Mouse (Mus musculus): ENCODE data around the gene Med13l. TPM values are rescaled to one million over a fixed set of nuclear protein-coding genes. Genes with fewer than 3 reads are reported as not detected.

Med13l gene
- total and polyA plus RNA-seq, 3 experiments = 2.0 to 11.0 (median 10.1) TPM

DNA sequence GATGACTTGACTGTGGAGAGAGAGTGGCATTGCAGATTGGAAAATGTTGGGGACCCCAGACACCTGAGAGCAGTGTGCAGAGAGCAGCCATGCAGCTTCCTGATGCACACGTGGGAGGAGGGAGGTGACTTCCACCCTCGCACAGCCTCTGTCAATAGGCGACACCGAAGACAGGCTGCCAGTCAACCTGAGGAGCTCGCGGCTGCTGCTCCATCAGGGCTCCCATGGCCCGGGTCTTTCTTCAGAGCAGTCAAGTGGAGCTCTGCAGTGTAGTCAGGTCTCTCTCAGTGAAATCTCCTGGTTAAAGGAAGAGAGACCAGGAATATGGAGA, 131.2 kb downstream of the Med13l start:
- TF ChIP-seq IRF4 (IDR thresholded peaks at IDR 0.05; ENCODE audit: low read depth, low read length) = no peak
- TF ChIP-seq BHLHE40 (IDR thresholded peaks at IDR 0.05; ENCODE audit: low read depth, low read length) = no peak
- no peak for TF ChIP-seq RAD21 (IDR thresholded peaks at IDR 0.05; ENCODE audit: low read depth, low read length)
- no peak for TF ChIP-seq SIN3A (IDR thresholded peaks at IDR 0.05; ENCODE audit: low read length)
- no peak for TF ChIP-seq MAFK (IDR thresholded peaks at IDR 0.05; ENCODE audit: insufficient replicate concordance, low read length)
- TF ChIP-seq UBTF (IDR thresholded peaks at IDR 0.05; ENCODE audit: low read depth, low read length) = no peak
- TF ChIP-seq MAX (IDR thresholded peaks at IDR 0.05; ENCODE audit: low read length) = no peak
- TF ChIP-seq USF1 (IDR thresholded peaks at IDR 0.05; ENCODE audit: low read depth, low read length) = no peak
- TF ChIP-seq EP300 (IDR thresholded peaks at IDR 0.05; ENCODE audit: low read length) = no peak
- no peak for TF ChIP-seq NELFE (IDR thresholded peaks at IDR 0.05; ENCODE audit: low read depth, low read length)
- TF ChIP-seq JUND (conservative IDR thresholded peaks at IDR 0.05; ENCODE audit: low read depth, low read length) = no peak
- no peak for TF ChIP-seq RCOR1 (conservative IDR thresholded peaks at IDR 0.05; ENCODE audit: low read depth, low read length)
- TF ChIP-seq NRF1 (IDR thresholded peaks at IDR 0.05; ENCODE audit: low read depth, low read length) = no peak
- TF ChIP-seq JUN (IDR thresholded peaks at IDR 0.05; ENCODE audit: insufficient read depth, low read depth, low read length) = no peak
- no peak for TF ChIP-seq MYC (IDR thresholded peaks at IDR 0.05; ENCODE audit: low read depth, low read length)
- TF ChIP-seq PAX5 (IDR thresholded peaks at IDR 0.05; ENCODE audit: low read length) = no peak
- TF ChIP-seq MEF2A (IDR thresholded peaks at IDR 0.05; ENCODE audit: borderline replicate concordance, low read depth, low read length) = no peak
- no peak for TF ChIP-seq ZC3H11A (IDR thresholded peaks at IDR 0.05; ENCODE audit: low read depth, low read length)
- no peak overlapping the region for H3K4me2 ChIP-seq (ENCODE audit: insufficient read depth, low read depth, poor library complexity, severe bottlenecking)
- H3K9ac ChIP-seq (ENCODE audit: insufficient read depth, low read depth) = no peak overlapping the region
- no peaks in the 10 kb centered on the region for H3K9me3 ChIP-seq (replicated peaks; ENCODE audit: low read length)
- peaks cover 0 to 36% of the 10 kb centered on the region in 2 experiments; a peak in 1 of 4 replicates for H3K4me1 ChIP-seq (ENCODE audit: control insufficient read depth in 1 of 2, insufficient read depth in 2 of 2)
- in situ Hi-C loops (cut with MboI; ENCODE audit: low pct_ligation_motif_present, low pct_unique_long_range_greater_than_20kb, low sequenced_read_pairs) = no loop called here
- no peak overlapping the region for H3K4me3 ChIP-seq (replicated peaks in 1 of 3; ENCODE audit: low read depth in 2 of 3, low read length in 2 of 3, poor library complexity in 1 of 3)
- no peak overlapping the region for H3K27ac ChIP-seq (ENCODE audit: insufficient read depth, low read depth)
- no peak for DNase-seq (ENCODE audit: extremely low read depth)
- no peaks in the 10 kb centered on the region; the same call in 1 of the 2 replicates for H3K79me2 ChIP-seq (replicated peaks; ENCODE audit: control insufficient read depth, extremely low read depth, insufficient read depth, poor library complexity, severe bottlenecking)
- dilution Hi-C loops (cut with MboI; ENCODE audit: extremely low pct_ligation_motif_present, extremely low pct_unique_long_range_greater_than_20kb, low sequenced_read_pairs) = no loop called here
- peaks cover 2 to 44% of the 10 kb centered on the region in 2 experiments for H3K36me3 ChIP-seq (replicated peaks in 1 of 2; ENCODE audit: control insufficient read depth in 1 of 2, insufficient read depth in 1 of 2, low read length in 1 of 2)
- H3K27me3 ChIP-seq (replicated peaks) = no peaks in the 10 kb centered on the region

DNA sequence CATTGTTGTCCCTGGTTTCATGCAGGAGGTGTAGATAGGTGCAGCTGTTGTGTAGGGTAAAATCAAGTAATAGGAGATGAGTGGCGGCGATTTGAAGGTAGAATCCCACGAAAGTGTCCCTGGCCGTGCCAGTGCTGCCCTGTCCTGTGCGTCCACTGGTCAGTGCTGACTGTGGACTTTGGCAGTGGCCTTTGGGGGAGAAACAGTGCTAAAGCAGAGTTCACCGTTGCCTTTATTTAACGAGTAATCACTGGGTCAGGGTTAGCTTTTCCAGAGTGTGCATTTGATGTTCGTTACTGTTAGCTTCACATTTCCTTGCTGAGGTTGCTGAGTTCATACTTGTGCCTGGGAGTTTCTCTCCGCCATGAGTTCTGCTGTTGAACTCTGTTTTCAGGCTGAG, 133.5 kb downstream of the Med13l start:
- Histone ChIP-seq H3K4me3 (replicated peaks in 1 of 3; ENCODE audit: low read depth in 2 of 3, low read length in 2 of 3, poor library complexity in 1 of 3) (no peak overlapping the region), H3K4me1 (ENCODE audit: control insufficient read depth in 1 of 2, insufficient read depth in 2 of 2) (peaks cover 5 to 39% of the 10 kb centered on the region in 2 experiments), H3K27me3 (replicated peaks) (no peaks in the 10 kb centered on the region), H3K27ac (ENCODE audit: insufficient read depth, low read depth) (no peak overlapping the region), H3K9me3 (replicated peaks; ENCODE audit: low read length) (no peaks in the 10 kb centered on the region), H3K36me3 (replicated peaks in 1 of 2; ENCODE audit: control insufficient read depth in 1 of 2, insufficient read depth in 1 of 2, low read length in 1 of 2) (peaks cover 2 to 41% of the 10 kb centered on the region in 2 experiments), H3K9ac (ENCODE audit: insufficient read depth, low read depth) (no peak overlapping the region), H3K4me2 (ENCODE audit: insufficient read depth, low read depth, poor library complexity, severe bottlenecking) (no peak overlapping the region), H3K79me2 (replicated peaks; ENCODE audit: control insufficient read depth, extremely low read depth, insufficient read depth, poor library complexity, severe bottlenecking) (no peaks in the 10 kb centered on the region; the same call in 1 of the 2 replicates)
- in situ Hi-C loops (cut with MboI; ENCODE audit: low pct_ligation_motif_present, low pct_unique_long_range_greater_than_20kb, low sequenced_read_pairs) (no loop called here), dilution Hi-C loops (cut with MboI; ENCODE audit: extremely low pct_ligation_motif_present, extremely low pct_unique_long_range_greater_than_20kb, low sequenced_read_pairs) (no loop called here)
- DNase-seq (ENCODE audit: extremely low read depth) = no peak
- TF ChIP-seq JUN (IDR thresholded peaks at IDR 0.05; ENCODE audit: insufficient read depth, low read depth, low read length) (no peak), ELF1 (IDR thresholded peaks at IDR 0.05; ENCODE audit: low read depth, low read length) (no peak), MYC (IDR thresholded peaks at IDR 0.05; ENCODE audit: low read depth, low read length) (no peak), USF1 (IDR thresholded peaks at IDR 0.05; ENCODE audit: low read depth, low read length) (no peak), ZNF384 (IDR thresholded peaks at IDR 0.05; ENCODE audit: low read depth, low read length) (no peak), MEF2A (IDR thresholded peaks at IDR 0.05; ENCODE audit: borderline replicate concordance, low read depth, low read length) (no peak), MAZ (IDR thresholded peaks at IDR 0.05; ENCODE audit: low read depth, low read length) (no peak), PAX5 (IDR thresholded peaks at IDR 0.05; ENCODE audit: low read length) (no peak), ETS1 (conservative IDR thresholded peaks at IDR 0.05; ENCODE audit: low read depth, low read length) (no peak), ZKSCAN1 (IDR thresholded peaks at IDR 0.05; ENCODE audit: borderline replicate concordance, low read depth, low read length) (no peak), NELFE (IDR thresholded peaks at IDR 0.05; ENCODE audit: low read depth, low read length) (no peak)
